Mouse (Mus musculus) small intestine, adult 2 months (tissue): ENCODE results near the gene Gpm6a.
"Not testable (repeated sequence)": the region's sequence is repeated elsewhere in the genome, so short reads cannot be mapped to it uniquely, and the experiment has no call there.

Experiments used
- CTCF ChIP-seq: fragments of 200-500 bp; IDR thresholded peaks from 2 replicates; pipeline ENCODE4 v1.5.1; 2012; ENCODE audit warnings: low read depth, mild to moderate bottlenecking, control low read depth, inconsistent platforms, low read length, moderate library complexity, mixed read lengths; ENCODE audit not compliant: insufficient replicate concordance, insufficient read length; ENCODE audit errors: extremely low read depth
- POLR2A ChIP-seq: fragments of 200-500 bp; IDR thresholded peaks from 2 replicates; pipeline ENCODE4 v1.6.1; 2012; ENCODE audit warnings: low read depth, mild to moderate bottlenecking, control low read depth, inconsistent platforms, low read length, moderate library complexity

- not testable (repeated sequence) for TF ChIP-seq POLR2A, CTCF
These were observed 114.2 kb downstream of the Gpm6a start for GRCm38 (mm10) chr8:55068811-55069210.
